Mouse (Mus musculus) activated CD4-positive, CD25-positive, alpha-beta regulatory T cell, adult 9 weeks (primary cell): ENCODE results near the gene Igfals. TPM values are rescaled to one million over a fixed set of nuclear protein-coding genes. Genes with fewer than 3 reads are reported as not detected.

Experiments used
- polyA plus RNA-seq: library from polyadenylated mRNA; unstranded; fragments of 100-300 nt; shearing (Covaris generic); gene quantifications from one replicate; pipeline ENCODE4 v1.2.1, GENCODE M21; 2017

Gene Igfals
- not detected for polyA plus RNA-seq

DNA sequence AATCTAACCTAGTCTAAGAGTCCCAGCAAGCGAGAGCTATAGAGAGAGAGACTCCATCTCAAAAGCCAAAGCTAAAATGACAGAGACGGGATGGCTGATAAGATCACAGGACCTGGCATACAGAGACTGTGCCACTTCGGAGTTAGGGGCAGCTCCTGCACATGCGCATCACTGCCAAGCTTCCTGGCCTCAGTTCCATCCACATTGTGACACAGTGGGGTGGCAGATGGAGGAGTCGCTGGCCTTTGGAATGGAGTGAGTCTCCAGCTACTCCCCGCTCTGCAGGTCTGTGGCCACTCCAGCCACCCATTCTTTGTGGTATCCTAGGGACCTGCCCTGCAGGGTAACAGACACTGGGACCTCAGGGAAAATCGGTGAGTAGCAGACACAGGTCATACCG, at the start of gene Igfals:
Igfals (plus strand) TSS at position 222 of the 400 bp plus-strand sequence.

DNA sequence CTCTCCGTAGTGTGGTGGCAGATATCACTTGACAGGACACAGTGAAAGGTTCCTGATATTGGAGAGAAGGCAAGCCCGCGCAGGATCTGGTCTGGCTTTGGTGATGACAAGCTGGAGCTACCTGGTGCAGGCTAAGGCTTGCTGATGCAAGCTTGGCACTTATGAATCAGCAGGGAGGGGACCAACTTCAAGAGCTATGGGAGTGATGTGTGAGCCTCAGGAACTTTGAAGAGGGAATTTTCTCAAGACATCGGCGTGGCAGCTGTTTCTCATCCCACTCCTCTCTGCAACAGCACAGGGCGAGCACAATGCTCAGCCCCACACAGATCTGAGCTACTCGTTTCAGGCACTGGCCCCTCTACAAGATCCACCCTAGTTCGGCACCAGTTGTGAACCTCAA, 26.0 kb upstream of the Igfals start, which contains the start of gene Hagh:
Hagh (plus strand) TSS at position 302 of the 400 bp plus-strand sequence.

DNA sequence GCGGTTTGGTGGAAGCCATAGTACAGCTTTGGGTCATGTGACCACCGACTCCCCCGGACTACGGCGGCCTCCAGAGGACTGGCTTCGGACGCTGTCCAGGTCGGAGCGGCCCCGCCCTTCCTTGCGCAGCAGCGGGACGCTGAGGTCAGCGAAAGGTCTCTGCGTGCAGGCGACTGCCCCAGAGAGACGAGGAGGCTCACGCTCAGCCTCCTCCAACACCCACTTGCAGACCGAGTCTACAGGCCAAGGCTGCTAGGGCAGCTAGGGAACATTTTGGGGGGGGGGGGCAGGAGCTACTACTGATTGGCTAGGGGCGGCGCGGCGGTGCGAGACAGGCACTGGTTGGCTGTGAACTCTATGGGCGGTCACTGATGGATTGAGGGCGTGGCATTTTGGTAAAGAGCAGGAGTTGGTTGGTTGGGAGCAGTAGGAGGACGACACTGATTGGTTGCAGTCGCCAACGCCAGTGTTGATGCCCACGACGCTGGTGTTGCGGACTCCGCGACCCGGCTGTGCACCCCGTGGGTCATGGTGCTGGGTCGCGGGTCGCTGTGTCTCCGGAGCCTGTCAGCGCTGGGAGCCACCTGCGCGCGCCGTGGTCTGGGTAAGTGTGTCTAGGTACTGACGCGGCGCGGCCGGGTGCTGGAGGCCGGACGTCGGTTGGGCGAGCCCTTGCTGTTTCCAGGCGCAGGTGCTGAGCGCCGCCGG, 15.6 kb upstream of the Igfals start, which contains the start of gene Fahd1:
Fahd1 (minus strand) TSS at position 300 of the 708 bp plus-strand sequence.

DNA sequence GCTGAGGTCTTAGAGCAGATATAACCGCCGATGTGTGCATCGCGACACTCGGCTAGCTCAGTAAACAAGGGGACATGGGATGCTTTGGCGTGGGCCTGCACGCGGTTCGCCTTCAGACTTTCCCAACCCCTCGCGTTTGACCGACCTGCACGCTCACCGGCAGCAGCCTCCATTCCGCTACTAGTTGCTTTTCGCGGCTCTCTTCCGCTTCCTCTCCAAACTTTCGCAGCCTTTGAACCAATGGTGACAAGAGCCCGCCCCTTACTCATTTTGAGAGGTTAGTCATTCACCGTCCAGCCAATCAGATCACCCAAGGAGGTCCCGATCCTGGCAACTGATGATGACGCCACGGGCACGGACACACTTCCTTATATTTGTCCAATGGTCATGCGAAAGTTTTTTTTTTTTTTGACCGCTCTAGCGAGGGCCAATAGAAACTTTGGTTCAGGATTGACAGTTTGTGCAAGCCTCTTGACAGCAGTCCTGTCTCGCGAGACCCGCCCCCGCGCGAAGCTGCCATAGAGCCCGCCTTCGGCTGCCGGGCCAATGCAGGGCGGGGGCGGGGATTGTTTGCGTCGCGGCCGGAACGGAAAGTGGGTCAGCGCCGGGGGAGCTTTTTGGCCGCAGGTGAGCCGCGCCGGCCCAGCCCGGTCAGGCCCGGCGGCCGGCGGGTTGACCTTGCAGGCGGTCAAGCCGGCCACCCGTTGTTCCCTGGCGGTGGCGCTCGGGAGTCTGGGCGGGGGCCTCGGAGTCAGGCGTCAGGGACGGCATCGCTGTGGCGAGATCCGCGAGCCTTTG, 20.5 kb downstream of the Igfals start, which contains the start of the genes Nubp2 and Spsb3:
Nubp2 (minus strand) TSS at position 216 of the 798 bp plus-strand sequence.
Spsb3 (plus strand) TSS at position 510 of the 798 bp plus-strand sequence.

DNA sequence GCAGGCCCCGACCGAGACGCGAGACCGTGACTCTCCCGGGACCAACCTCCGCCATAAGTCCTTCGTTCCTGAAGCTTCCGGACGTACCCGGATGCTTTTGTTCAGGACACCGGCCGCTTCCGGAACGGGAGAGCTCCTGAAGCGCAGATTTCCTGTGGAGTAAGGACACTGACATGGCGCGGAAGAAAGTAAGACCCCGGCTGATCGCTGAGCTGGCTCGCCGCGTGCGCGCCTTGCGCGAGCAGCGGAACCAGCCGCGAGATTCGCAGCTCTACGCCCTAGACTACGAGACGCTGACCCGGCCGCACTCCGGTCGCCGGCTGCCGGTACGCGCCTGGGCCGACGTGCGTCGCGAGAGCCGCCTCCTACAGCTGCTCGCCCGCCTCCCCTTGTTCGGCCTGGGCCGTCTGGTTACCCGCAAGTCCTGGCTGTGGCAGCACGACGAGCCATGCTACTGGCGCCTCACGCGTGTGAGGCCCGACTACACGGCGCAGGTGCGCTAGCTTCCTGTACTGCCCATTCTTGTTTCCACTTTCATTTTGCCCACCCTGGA, 29.3 kb downstream of the Igfals start, which contains the start of the genes Eme2 and Mrps34:
Eme2 (minus strand) TSS at position 93 of the 553 bp plus-strand sequence.
Mrps34 (plus strand) TSS at position 122 of the 553 bp plus-strand sequence.

DNA sequence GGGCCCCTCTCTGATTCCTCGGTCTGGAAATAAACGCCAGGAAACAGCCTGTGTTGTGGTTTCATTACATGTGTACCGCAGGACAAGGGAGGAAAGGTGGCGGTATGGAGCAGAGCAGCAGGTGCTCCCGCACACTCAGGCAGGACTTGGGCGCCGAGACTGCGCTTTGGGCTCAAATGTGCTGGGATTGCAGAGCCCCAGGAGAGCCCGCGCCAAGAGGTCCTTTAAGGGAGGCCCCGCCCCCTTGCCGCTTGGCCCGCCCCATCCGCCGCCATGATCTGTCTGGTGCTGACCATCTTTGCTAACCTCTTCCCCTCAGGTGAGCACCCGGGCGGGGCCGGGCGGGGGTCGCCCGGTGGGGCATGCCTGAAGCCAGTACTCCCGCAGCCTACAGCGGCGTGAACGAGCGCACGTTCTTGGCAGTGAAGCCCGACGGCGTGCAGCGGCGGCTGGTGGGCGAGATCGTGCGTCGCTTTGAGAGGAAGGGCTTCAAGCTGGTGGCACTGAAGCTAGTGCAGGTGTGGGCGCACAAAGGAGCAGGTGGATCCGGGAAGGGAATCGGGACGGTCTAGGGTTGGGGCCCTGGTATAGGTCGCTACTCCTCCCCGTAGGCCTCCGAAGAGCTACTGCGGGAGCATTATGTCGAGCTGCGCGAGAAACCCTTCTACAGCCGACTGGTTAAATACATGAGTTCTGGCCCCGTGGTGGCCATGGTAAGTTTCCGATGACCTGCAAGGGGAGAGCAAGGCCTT, 30.6 kb downstream of the Igfals start, which contains the start of gene Nme3:
Nme3 (plus strand) TSS at position 260 of the 752 bp plus-strand sequence.

Other genes with a start within 250 kb of the Igfals start
- 48.8 TPM for gene Tsc2, start 233.4 kb upstream of the Igfals start, polyA plus RNA-seq
- 6.0 TPM for gene Nthl1, start 233.3 kb upstream of the Igfals start, polyA plus RNA-seq
- gene Slc9a3r2, start 215.7 kb upstream of the Igfals start, polyA plus RNA-seq: not detected
- not detected for gene Npw, start 207.5 kb upstream of the Igfals start, polyA plus RNA-seq
- gene Zfp598, start 196.3 kb upstream of the Igfals start, polyA plus RNA-seq: 2.3 TPM
- 0.88 TPM for gene Syngr3, start 176.0 kb upstream of the Igfals start, polyA plus RNA-seq
- gene Gfer, start 169.8 kb upstream of the Igfals start, polyA plus RNA-seq: 7.8 TPM
- gene Noxo1, start 169.8 kb upstream of the Igfals start, polyA plus RNA-seq: 1.4 TPM
- 60.9 TPM for gene Tbl3, start 158.3 kb upstream of the Igfals start, polyA plus RNA-seq
- not detected for gene Rnf151, start 147.9 kb upstream of the Igfals start, polyA plus RNA-seq
- gene Rps2, start 147.9 kb upstream of the Igfals start, polyA plus RNA-seq: 789 TPM
- gene Ndufb10, start 141.5 kb upstream of the Igfals start, polyA plus RNA-seq: 222 TPM
- not detected for gene Rpl3l, start 138.2 kb upstream of the Igfals start, polyA plus RNA-seq
- gene Msrb1, start 129.4 kb upstream of the Igfals start, polyA plus RNA-seq: 16.1 TPM
- gene Hs3st6, start 113.0 kb upstream of the Igfals start, polyA plus RNA-seq: not detected
- not detected for gene Meiob, start 61.7 kb upstream of the Igfals start, polyA plus RNA-seq
- gene Hagh, start 25.9 kb upstream of the Igfals start, polyA plus RNA-seq: 43.5 TPM
- gene Fahd1, start 15.6 kb upstream of the Igfals start, polyA plus RNA-seq: 2.6 TPM
- 111 TPM for gene Nubp2, start 20.4 kb downstream of the Igfals start, polyA plus RNA-seq
- 58.7 TPM for gene Spsb3, start 20.6 kb downstream of the Igfals start, polyA plus RNA-seq
- 53.5 TPM for gene Eme2, start 29.1 kb downstream of the Igfals start, polyA plus RNA-seq
- gene Mrps34, start 29.1 kb downstream of the Igfals start, polyA plus RNA-seq: 46.4 TPM
- gene Nme3, start 30.5 kb downstream of the Igfals start, polyA plus RNA-seq: 67.3 TPM
- 60.4 TPM for gene Mapk8ip3, start 71.0 kb downstream of the Igfals start, polyA plus RNA-seq
- gene Jpt2, start 94.7 kb downstream of the Igfals start, polyA plus RNA-seq: 38.0 TPM
- gene Cramp1l, start 149.8 kb downstream of the Igfals start, polyA plus RNA-seq: 6.3 TPM
- 26.8 TPM for gene Ift140, start 150.1 kb downstream of the Igfals start, polyA plus RNA-seq
- 0.98 TPM for gene Tmem204, start 217.6 kb downstream of the Igfals start, polyA plus RNA-seq
- gene Telo2, start 250.0 kb downstream of the Igfals start, polyA plus RNA-seq: 24.8 TPM